Mouse (Mus musculus) spleen, adult 2 months (tissue): ENCODE measurements around the gene Gm10073.

ENCODE experiments used
- CTCF ChIP-seq: fragments of 200-500 bp; IDR thresholded peaks from 2 replicates; pipeline ENCODE4 v1.5.1; 2011; ENCODE audit warnings: mild to moderate bottlenecking, inconsistent platforms; ENCODE audit not compliant: insufficient read depth, insufficient read length, insufficient replicate concordance; ENCODE audit errors: extremely low read depth
- POLR2A ChIP-seq: fragments of 200-500 bp; IDR thresholded peaks from 2 replicates; pipeline ENCODE4 v1.6.1; 2011; ENCODE audit warnings: low read depth, low read length, inconsistent platforms

- TF ChIP-seq POLR2A = no peak
- no peak for TF ChIP-seq CTCF
Observed at GRCm38 (mm10) chr8:106618324-106618723, 45.1 kb upstream of the Gm10073 start.
